Mouse (Mus musculus): ENCODE data around the gene Tmem100.
A peak's percentile ranks its signal among the peaks of the same experiment; 100 is the strongest.

The Tmem100 gene

DNA sequence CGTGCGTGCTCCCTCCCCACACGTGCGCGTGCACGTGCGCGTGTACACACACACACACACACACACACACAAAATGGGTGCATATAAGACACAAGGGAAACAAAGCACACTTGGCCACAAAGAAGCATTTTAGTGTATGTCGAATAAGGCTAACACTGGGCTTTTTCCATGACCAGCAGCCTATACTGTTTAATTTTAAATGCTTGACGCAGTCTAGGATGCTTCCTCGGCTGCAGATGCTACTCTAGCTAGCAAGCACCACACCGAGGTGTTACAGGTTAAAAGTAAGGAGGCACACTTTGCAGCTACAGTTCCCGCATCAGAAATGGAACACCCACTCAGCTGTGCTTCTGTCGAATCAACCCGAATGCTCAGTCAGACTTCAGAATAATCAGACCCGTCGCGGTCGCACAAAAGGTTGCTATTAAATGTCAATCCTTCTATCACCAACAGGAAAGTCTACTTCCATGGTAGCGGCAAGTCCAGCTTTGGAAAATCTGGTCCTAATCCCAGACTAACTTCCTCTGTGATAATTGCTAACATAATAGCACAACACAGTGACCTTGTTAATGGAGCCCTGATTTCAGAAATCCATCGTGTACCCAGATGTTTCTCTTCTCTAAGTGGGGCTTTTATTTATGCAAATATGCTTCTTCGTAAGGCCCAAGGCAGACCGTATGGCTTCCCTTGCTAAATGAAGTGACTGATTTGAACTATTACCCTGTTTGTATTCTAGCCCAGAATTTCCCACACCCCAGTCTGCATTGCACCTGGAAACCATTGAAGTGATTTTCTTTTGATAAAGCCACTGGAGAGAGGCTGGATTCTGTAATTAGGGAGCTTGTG, 36.5 kb downstream of the Tmem100 start:
- no peak for DNase-seq

GRCm38 (mm10) chr11:90071747-90072146, 41.6 kb downstream of the Tmem100 start:
- DNase-seq: peak; percentile 52

- DNase-seq: no peak
Measured at GRCm38 (mm10) chr11:90073201-90073600, 43.1 kb downstream of the Tmem100 start.

DNA sequence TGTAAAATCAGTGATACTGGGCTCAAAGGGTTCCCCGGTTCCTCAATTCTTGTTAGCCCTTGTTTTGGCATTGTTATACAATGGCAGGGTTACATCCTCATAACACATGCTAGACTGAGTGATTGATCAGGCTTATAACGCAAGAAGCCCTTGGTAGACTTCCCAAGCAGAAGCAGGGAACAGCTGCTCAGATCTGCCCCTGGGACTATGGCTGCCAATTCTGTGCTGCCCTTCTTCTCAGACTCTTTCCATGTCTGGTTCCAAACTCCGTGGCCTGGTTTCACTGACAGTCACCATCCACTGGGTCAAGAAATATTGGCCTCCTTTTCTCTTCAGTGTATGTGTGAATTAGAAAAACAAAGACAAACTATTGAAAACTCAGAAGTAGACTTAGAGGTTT, 46.5 kb downstream of the Tmem100 start:
- no peak for DNase-seq

DNA sequence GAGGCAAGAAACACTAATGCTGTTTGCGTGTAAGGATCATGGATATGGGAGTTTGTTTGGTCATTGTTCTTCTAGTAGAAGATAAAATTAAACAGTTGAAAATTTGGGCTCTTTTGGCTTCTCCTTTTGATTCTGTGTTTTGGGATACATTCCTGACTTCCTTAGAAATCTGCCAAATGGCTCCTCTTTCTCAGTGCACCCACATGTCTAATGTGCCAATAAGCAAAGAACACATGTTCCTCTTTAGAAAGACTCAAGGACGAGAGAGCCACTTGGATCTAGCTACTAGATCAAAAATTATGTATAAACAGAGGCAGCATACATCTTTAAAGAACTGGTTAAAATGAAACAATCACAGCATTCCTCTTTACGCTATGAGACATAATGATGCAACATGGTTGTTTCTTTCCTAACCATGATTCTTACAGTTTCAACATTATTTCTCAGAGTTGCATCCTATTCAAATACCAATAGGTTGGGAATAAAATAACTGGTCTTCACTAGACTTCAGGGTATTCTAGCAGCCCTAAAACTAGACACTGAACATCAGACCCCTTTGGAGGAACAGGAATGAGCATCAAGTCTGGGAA, 50.6 kb downstream of the Tmem100 start:
- no peak for DNase-seq

DNA sequence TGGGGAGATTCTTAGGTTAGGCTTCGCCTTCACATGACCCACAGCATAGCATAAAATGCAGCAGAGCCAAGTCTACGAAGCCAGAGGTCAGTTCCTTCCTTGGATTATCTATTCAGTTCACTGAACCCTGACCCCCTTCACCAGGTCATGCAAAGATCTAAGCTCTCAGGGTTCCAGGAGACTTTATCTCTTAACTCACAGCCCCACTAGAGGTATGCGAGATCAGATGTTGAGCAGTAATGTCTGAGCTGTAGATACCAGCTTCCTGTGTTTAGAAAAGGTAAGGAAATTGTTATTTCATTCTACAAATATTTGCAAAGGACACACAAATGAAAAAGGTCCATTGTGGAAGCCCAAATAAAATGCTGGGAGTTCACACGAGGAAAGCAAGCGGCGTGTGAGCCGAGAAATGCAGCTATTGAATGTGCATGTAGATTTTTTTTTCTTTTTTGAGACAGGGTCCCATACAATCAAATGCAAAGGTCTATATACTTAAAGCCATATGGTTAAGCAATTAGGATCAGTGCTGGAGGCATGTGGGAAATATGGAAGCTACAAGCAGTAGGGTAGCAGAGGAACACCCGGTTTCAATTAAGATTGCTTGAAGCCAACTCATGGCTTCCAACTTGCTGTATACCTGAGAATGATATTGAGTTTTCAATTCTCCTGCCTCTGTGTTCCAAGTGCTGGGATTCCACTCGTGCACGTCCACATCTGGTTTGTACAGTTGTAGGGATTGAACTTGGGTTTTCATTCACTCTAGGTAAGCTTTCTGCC, 51.9 kb downstream of the Tmem100 start:
- DNase-seq: no peak

- DNase-seq: peak; percentile 51
Measured at GRCm38 (mm10) chr11:90083042-90083441, 52.9 kb downstream of the Tmem100 start.

DNA sequence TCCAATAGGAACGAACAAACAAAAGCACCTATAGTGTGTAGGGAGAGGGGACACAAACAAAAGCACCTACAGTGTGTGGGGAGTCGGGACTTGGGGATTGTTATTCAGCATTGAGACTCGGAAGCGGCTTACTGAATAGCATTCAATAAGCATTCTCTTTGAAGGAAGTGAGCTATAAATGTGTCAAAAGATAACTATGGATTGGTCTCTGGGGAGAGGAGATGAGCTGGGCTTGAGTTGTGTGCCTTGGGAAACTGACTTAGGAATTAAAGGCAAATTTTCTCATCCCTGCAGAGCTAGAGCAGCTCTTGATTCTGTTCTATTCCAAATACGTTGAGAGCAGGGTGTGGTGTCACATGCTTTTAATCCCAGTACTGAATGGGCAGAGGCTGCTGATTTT, 54.0 kb downstream of the Tmem100 start:
- no peak for DNase-seq

Data from layer of hippocampus, adult 9-11 months (tissue).